ENCODE assay signal across 15 mouse cellular contexts in the genomic region with DNA sequence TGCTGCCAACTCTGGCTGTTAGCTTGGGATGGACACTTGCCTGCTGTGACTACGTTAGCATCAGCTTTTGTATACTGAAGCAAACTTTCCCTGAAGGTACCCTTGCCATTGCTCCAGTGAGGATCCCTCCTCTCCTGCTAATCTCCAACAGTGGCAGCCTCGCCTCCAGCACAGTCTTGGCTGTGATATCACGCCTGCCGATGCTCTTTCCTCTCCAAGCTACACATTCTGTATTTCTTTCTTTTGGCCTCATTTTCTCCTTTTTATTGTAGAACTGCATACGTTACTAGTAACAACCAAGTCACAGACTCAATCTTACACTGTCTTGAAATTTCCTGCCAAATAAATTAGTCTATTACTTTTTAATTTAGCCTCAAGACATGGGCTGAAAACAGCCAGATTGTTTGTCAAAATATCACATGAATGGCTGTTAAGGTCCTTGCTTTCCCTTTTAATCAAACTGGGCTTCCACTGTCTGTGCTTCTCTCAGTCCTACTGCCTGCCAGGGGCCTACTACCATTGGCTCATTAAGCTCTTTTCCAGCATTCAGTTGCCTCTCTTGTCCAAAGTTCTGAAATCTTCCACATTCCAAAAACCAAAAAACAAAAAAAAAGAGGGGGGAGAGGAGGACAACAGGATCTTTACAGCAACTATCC.
"Had no signal": no experiment of that assay in that cellular context is flagged by ENCODE, and none has a peak within 500 bp of the region (broad histone marks: within the 10 kb centered on the region; RNA-seq: fewer than 3 reads in every experiment).

No protein-coding gene starts in this region.

- DNase-seq: kidney, adult 8-10 months; kidney, postnatal 25 days; layer of hippocampus, adult 9-11 months; lung, adult 2 months; lung, postnatal 14 days; midbrain, embryonic 14.5 days; right cerebral cortex, adult 18-20 months; right cerebral cortex, postnatal 25 days; thymus, postnatal 36 days had no signal

- H3K4me2 ChIP-seq: liver, embryonic 11.5 days; liver, embryonic 15.5 days; neural tube, embryonic 15.5 days had no signal

- H3K27me3 ChIP-seq: liver, embryonic 15.5 days; neural tube, embryonic 15.5 days had no signal

- H3K9me3 ChIP-seq: limb, embryonic 10.5 days; liver, embryonic 15.5 days; midbrain, embryonic 10.5 days; neural tube, embryonic 15.5 days had no signal

- H3K4me3 ChIP-seq: limb, embryonic 10.5 days; liver, embryonic 15.5 days; midbrain, embryonic 10.5 days; myocyte; neural tube, embryonic 15.5 days had no signal

- H3K27ac ChIP-seq: limb, embryonic 10.5 days; liver, embryonic 15.5 days; midbrain, embryonic 10.5 days; neural tube, embryonic 15.5 days had no signal

- H3K9ac ChIP-seq: liver, embryonic 15.5 days; neural tube, embryonic 15.5 days had no signal

- H3K4me1 ChIP-seq: limb, embryonic 10.5 days had no signal

- H3K36me3 ChIP-seq: liver, embryonic 15.5 days; midbrain, embryonic 10.5 days; neural tube, embryonic 15.5 days had no signal
